Mouse (Mus musculus): Measurements from ENCODE around the gene Yae1d1.

The Yae1d1 gene

DNA sequence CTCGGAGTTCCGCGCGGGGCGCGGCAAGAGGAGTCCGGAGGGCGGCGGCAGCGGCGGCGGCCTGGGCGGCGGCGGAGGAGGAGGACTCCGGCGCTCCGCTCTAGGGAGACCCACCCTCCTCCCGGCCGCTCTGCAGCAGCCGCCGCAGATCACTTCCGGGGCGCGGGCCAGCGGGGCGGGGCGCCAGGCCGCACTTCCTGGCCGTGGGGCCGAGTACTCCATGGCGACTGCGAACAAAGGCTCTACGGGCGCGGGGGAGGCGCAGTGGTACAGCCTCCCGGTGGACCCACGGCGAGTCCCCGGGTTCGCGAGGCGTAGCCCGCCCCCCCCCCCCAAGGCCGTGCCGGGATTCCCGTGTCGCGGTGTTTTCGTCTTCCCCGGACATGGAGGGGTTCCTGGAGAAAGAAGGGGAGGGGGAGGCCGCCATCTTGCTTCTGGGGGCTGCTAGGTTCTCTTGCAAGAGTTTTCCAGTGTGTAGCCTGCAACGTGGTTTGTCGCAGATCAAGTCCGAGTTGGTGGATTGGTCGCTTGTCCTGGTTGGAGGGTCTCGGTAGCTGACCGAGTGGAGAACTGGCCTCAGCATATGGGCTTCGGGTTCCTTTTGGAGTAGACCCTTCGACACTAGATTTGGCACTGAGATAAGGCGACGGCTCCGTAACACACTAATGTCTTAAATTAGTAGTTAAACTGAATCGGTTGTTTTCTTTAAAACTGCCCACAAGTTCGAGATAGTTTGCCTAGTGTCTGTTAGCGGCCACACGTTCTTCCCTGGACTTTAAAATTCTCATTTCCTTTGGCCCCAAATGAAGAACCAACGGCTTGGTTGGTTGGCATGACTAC, 48.9 kb downstream of the Yae1d1 start, which contains the start of gene Rala:
TSS of gene Rala (minus strand) at position 162 of the 840 bp plus-strand sequence.
- ChIA-PET CTCF (no interaction called here), POLR2A (interaction anchor here in 2 of 4 experiments (0.7 to 1.5 kb wide), 5 partner anchors 22 to 938 kb away, joined by 3 to 4 read pairs (median 4); no protein-coding TSS in a partner anchor)

DNA sequence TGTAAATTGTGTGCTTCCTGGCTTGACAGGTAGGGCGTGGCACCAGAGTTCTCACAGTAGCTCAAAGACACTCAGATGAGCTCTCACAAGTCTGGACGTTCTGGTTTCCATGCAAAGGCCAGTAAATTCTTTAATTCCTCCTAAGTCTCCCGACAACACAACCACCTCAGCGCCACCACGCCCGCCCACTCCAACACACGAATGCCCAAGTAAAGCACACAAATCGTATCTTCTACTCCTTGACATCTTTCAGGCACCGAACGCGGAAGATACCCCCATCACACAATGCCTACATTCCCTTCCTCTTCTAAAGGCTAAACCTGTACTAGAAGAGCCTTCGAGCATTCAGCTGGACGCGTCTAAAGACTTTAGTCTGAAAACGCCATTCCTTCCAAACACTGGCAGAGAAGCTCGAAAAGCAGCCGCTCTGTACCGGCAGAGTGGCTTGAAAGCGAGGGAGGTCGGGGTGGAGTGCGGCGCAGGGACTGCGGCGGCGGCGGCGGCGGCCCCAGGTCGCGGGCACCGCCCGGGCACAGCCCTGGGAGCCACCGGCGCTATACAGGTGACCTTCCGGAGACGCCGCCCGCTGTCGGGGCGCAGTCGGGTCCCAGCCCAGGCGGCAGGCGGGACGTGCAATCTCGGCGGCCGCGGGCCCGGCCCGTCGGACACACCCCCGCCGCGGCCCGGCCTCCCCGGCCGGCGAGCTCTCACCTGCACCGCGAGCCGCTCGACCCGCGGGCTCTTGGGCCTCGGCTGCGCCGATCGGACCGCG, 49.7 kb downstream of the Yae1d1 start:
- ChIA-PET POLR2A (interaction anchor here (0.6 to 1.5 kb wide), 10 partner anchors 9 to 137 kb away, joined by 3 to 4 read pairs (median 4); no protein-coding TSS in a partner anchor), CTCF (interaction anchor here in 1 of 4 experiments (0.6 kb wide), 1 partner anchor 13 kb away, joined by 4 read pairs; no protein-coding TSS in a partner anchor)

- ChIA-PET CTCF (no interaction called here), POLR2A (interaction anchor here in 2 of 4 experiments (0.9 to 1.0 kb wide), 2 partner anchors 76 to 136 kb away, joined by 3 to 4 read pairs; no protein-coding TSS in a partner anchor)
Measured at GRCm38 (mm10) chr13:17942338-17942737, 50.8 kb downstream of the Yae1d1 start.

Data from embryonic stem cell, embryonic (primary cell).